Mouse (Mus musculus) common myeloid progenitor, adult 5-6 weeks (primary cell): ENCODE data around the gene Gamt. TPM values are rescaled to one million over a fixed set of nuclear protein-coding genes. Genes with fewer than 3 reads are reported as not detected.

Source experiments
- ATAC-seq: replicated peaks from 2 replicates; pipeline ENCODE4 v1.8.0; 2016; ENCODE audit warnings: low read depth, mild to moderate bottlenecking, moderate TSS enrichment, inconsistent platforms; ENCODE audit not compliant: poor library complexity, severe bottlenecking
- total RNA-seq: library from RNA; stranded (forward); fragments of 200-1000, 187-1606 nt; gene quantifications from 2 replicates; pipeline ENCODE4 v1.2.3, GENCODE M21; 2017

The Gamt gene
- total RNA-seq, 1 experiment from 2014 or later, result 2.9 TPM

- no peak for ATAC-seq
These were observed 27.3 kb upstream of the Gamt start for GRCm38 (mm10) chr10:80288097-80288496.

- no peak for ATAC-seq
These were observed 24.6 kb upstream of the Gamt start for GRCm38 (mm10) chr10:80285222-80286070.

GRCm38 (mm10) chr10:80282481-80283441 lies 21.9 kb upstream of the Gamt start:
- ATAC-seq, result no peak

- peak; percentile 36 for ATAC-seq
These were observed 21.1 kb upstream of the Gamt start for GRCm38 (mm10) chr10:80281921-80282371.

GRCm38 (mm10) chr10:80281304-80281703 lies 20.5 kb upstream of the Gamt start:
- ATAC-seq, result no peak

- no peak for ATAC-seq
These were observed 18.5 kb upstream of the Gamt start for GRCm38 (mm10) chr10:80279273-80279672.

GRCm38 (mm10) chr10:80278390-80278789 lies 17.6 kb upstream of the Gamt start:
- no peak for ATAC-seq

GRCm38 (mm10) chr10:80276238-80276637 lies 15.4 kb upstream of the Gamt start:
- ATAC-seq, result no peak

GRCm38 (mm10) chr10:80273847-80274246 lies 13.0 kb upstream of the Gamt start:
- no peak for ATAC-seq

GRCm38 (mm10) chr10:80271870-80272585 lies 11.2 kb upstream of the Gamt start:
- no peak for ATAC-seq

- ATAC-seq, result peak; percentile 46
These were observed 10.5 kb upstream of the Gamt start for GRCm38 (mm10) chr10:80271186-80271843.

GRCm38 (mm10) chr10:80270734-80271181 lies 9.9 kb upstream of the Gamt start:
- peak; percentile 34; the same call in 1 of the 2 replicates for ATAC-seq

- peak; percentile 42 for ATAC-seq
These were observed 9.3 kb upstream of the Gamt start for GRCm38 (mm10) chr10:80270099-80270498.

- ATAC-seq, result no peak
These were observed 4.3 kb upstream of the Gamt start for GRCm38 (mm10) chr10:80265149-80265486.

- peak; percentile 48 for ATAC-seq
These were observed 3.7 kb upstream of the Gamt start for GRCm38 (mm10) chr10:80264341-80265148.

- no peak for ATAC-seq
These were observed 2.1 kb upstream of the Gamt start for GRCm38 (mm10) chr10:80262776-80263365.

GRCm38 (mm10) chr10:80262169-80262568 lies 1.4 kb upstream of the Gamt start:
- ATAC-seq, result no peak

GRCm38 (mm10) chr10:80261585-80261968 lies 765 bp upstream of the Gamt start:
- ATAC-seq, result peak; percentile 77
